Mouse (Mus musculus) heart, postnatal 0 days (tissue): ENCODE measurements at regions not wholly inside any gene's neighbourhood (a gene's known extent, or its start where the extent isn't known, plus 50 kb on each side); places are given as distances from the start of the nearest gene placed in this dataset.

Source experiments
- CTCF ChIP-seq: IDR thresholded peaks from 2 replicates; pipeline ENCODE4 v1.5.1; 2016; ENCODE audit warnings: antibody characterized with exemption, control low read depth, low read depth
- EP300 ChIP-seq: IDR thresholded peaks from 2 replicates; pipeline ENCODE4 v1.6.1; 2016; ENCODE audit warnings: antibody characterized with exemption, low read depth

DNA sequence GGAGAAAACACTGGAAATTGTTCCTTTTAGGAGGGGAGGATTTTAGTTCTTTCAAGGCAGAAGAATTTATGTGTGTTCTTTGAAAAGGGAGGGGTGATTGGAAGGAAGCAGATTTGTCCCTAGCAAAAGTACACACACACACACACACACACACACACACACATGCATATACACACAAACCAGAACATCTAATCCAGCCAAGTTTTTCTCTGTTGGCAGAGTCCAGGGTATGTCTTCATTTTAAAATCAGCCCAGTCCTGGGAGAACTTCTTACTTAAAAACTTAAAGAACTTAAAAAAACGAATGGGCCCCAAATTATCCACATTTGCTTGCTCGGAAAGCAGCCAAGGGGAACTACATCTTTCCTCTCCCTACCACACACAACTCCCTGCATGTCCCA lies 290.5 kb downstream of the Tmem38b start:
- no peak for TF ChIP-seq CTCF
- no peak for TF ChIP-seq EP300
